Mouse (Mus musculus) G1E (cell line): Measurements from ENCODE around the gene Farp2. TPM values are rescaled to one million over a fixed set of nuclear protein-coding genes. Genes with fewer than 3 reads are reported as not detected.
A peak's percentile ranks its signal among the peaks of the same experiment; 100 is the strongest.
"Not testable (repeated sequence)": the region's sequence is repeated elsewhere in the genome, so short reads cannot be mapped to it uniquely, and the experiment has no call there.

Source experiments
- ATAC-seq: 2 replicates; pipeline ENCODE4 v1.8.0; 2016; ENCODE audit warnings: mild to moderate bottlenecking; ENCODE audit not compliant: insufficient number of reproducible peaks, poor library complexity, low FRiP score, severe bottlenecking; ENCODE audit errors: extremely low read depth
- DNase-seq: peaks from one replicate; pipeline ENCODE4 v3.0.0; 2012; ENCODE audit warnings: low spot score
- H3K27me3 ChIP-seq: 2 replicates; pipeline ENCODE4 v1.6.1; 2012; ENCODE audit warnings: mild to moderate bottlenecking, low read length, inconsistent platforms; ENCODE audit not compliant: insufficient read depth
- H3K36me3 ChIP-seq: replicated peaks from 2 replicates; pipeline ENCODE3; 2012; ENCODE audit warnings: mild to moderate bottlenecking, inconsistent platforms
- H3K4me1 ChIP-seq: 2 replicates; pipeline ENCODE4 v1.6.1; 2012; ENCODE audit warnings: low read depth, low read length, inconsistent platforms, mixed read lengths; ENCODE audit not compliant: insufficient read depth
- H3K4me3 ChIP-seq: 2 replicates; pipeline ENCODE4 v1.5.1; 2012; ENCODE audit warnings: low read depth, mild to moderate bottlenecking, inconsistent platforms, low read length, moderate library complexity, mixed read lengths
- H3K9me3 ChIP-seq: replicated peaks from 2 replicates; pipeline ENCODE4 v1.6.1; 2012; ENCODE audit warnings: inconsistent platforms
- CTCF ChIP-seq: IDR thresholded peaks from 2 replicates; pipeline ENCODE4 v1.5.1; 2012; ENCODE audit warnings: low read depth, low read length, inconsistent platforms, mixed read lengths
- GATA1 ChIP-seq: IDR thresholded peaks from 2 replicates; pipeline ENCODE4 v1.6.1; 2012; ENCODE audit warnings: borderline replicate concordance, low read length, inconsistent platforms, mixed read lengths
- GATA2 ChIP-seq: IDR thresholded peaks from 2 replicates; pipeline ENCODE4 v1.6.1; 2012; ENCODE audit warnings: low read depth, low read length, inconsistent platforms, borderline replicate concordance
- POLR2AphosphoS5 ChIP-seq: IDR thresholded peaks from 2 replicates; pipeline ENCODE4 v1.6.1; 2012; ENCODE audit warnings: low read depth, low read length, inconsistent platforms; ENCODE audit not compliant: insufficient replicate concordance
- TAL1 ChIP-seq: conservative IDR thresholded peaks from 2 replicates; pipeline ENCODE4 v1.6.1; 2012; ENCODE audit warnings: low read depth, low read length, inconsistent platforms, mixed read lengths
- polyA plus RNA-seq: library from polyadenylated mRNA; stranded (reverse); fragments of >175 nt; gene quantifications from 2 replicates; pipeline ENCODE4 v1.2.3, GENCODE M21; 2012
- total RNA-seq, 2 experiments: library from RNA; stranded (forward) in 1 of 2; stranded (reverse) in 1 of 2; fragments of 200-1000 nt in 1 of 2; fragments of >200 nt in 1 of 2; fragmentation: Nextera tagmentation in 1 of 2; gene quantifications; 2 replicates each; pipeline ENCODE4 v1.2.3; 2014 to 2017

Farp2 gene
- total and polyA plus RNA-seq, 3 experiments: 1.6 to 28.1 (median 5.4) TPM

- no peaks in the 10 kb centered on the region for H3K27me3 ChIP-seq
- H3K9me3 ChIP-seq: no peaks in the 10 kb centered on the region
- peak; percentile 95 for DNase-seq
- H3K36me3 ChIP-seq: peaks cover 27% of the 10 kb centered on the region
- peak; percentile 73 for ATAC-seq
- peaks cover 41% of the 10 kb centered on the region for H3K4me1 ChIP-seq
- H3K4me3 ChIP-seq: peak within 1 kb of the TSS; percentile 88
- TF ChIP-seq GATA1 (no peak), CTCF (no peak), TAL1 (no peak), POLR2AphosphoS5 (no peak)
These were observed 33.0 kb upstream of the Farp2 start, which contains the start of gene Hdlbp for GRCm38 (mm10) chr1:93478586-93479475. Gene Hdlbp, minus strand, starts transcription at chr1:93478815.

GRCm38 (mm10) chr1:93479476-93480083 is 32.3 kb upstream of the Farp2 start:
- DNase-seq: no peak
- Histone ChIP-seq H3K36me3 (peaks cover 21% of the 10 kb centered on the region), H3K27me3 (no peaks in the 10 kb centered on the region), H3K4me3 (peak overlapping the region; percentile 88), H3K4me1 (peaks cover 45% of the 10 kb centered on the region), H3K9me3 (no peaks in the 10 kb centered on the region)
- no peak for TF ChIP-seq TAL1
- TF ChIP-seq GATA2: no peak
- no peak for TF ChIP-seq CTCF
- no peak for TF ChIP-seq GATA1
- TF ChIP-seq POLR2AphosphoS5: no peak; the same call in 1 of the 2 replicates
- no peak for ATAC-seq

- peaks cover 43% of the 10 kb centered on the region for H3K36me3 ChIP-seq
- not testable (repeated sequence) for DNase-seq
These were observed 25.6 kb upstream of the Farp2 start for GRCm38 (mm10) chr1:93486302-93486701.

GRCm38 (mm10) chr1:93495312-93495711 is 16.6 kb upstream of the Farp2 start:
- Histone ChIP-seq H3K4me1 (peaks cover 4% of the 10 kb centered on the region; the same call in 1 of the 2 replicates), H3K36me3 (peaks cover 80% of the 10 kb centered on the region), H3K4me3 (no peak overlapping the region), H3K9me3 (no peaks in the 10 kb centered on the region), H3K27me3 (no peaks in the 10 kb centered on the region)
- TF ChIP-seq GATA1: no peak
- no peak for TF ChIP-seq POLR2AphosphoS5
- no peak for TF ChIP-seq GATA2
- TF ChIP-seq TAL1: no peak
- no peak for TF ChIP-seq CTCF
- ATAC-seq: no peak
- no peak for DNase-seq

More at GRCm38 (mm10) chr1:93486302-93486701, 25.6 kb upstream of the Farp2 start:
- peaks cover 25% of the 10 kb centered on the region for H3K4me1 ChIP-seq
- not testable (repeated sequence) for ATAC-seq, H3K9me3 ChIP-seq, H3K27me3 ChIP-seq, H3K4me3 ChIP-seq

GRCm38 (mm10) chr1:93506944-93507676 is 4.8 kb upstream of the Farp2 start:
- ATAC-seq: no peak
- TF ChIP-seq POLR2AphosphoS5 (no peak), CTCF (no peak), TAL1 (no peak), GATA1 (no peak), GATA2 (no peak)
- DNase-seq: peak; percentile 26

GRCm38 (mm10) chr1:93508576-93508975 is 3.3 kb upstream of the Farp2 start:
- not testable (repeated sequence) for H3K9me3 ChIP-seq, ATAC-seq, DNase-seq, H3K27me3 ChIP-seq, H3K4me3 ChIP-seq
- peaks cover 64% of the 10 kb centered on the region for H3K36me3 ChIP-seq
- H3K4me1 ChIP-seq: peaks cover 37% of the 10 kb centered on the region

More at GRCm38 (mm10) chr1:93506944-93507676, 4.8 kb upstream of the Farp2 start:
- Histone ChIP-seq H3K9me3 (no peaks in the 10 kb centered on the region), H3K4me1 (peaks cover 23% of the 10 kb centered on the region), H3K4me3 (no peak overlapping the region), H3K27me3 (no peaks in the 10 kb centered on the region), H3K36me3 (peaks cover 78% of the 10 kb centered on the region)
